Comparison of ENCODE assay signal across 28 mouse cellular contexts in genomic region chr1:153969401-153969800, GRCm38 (mm10).
DNase-seq lines count a peak whose midpoint lies in the region; ATAC-seq and TF ChIP-seq lines count a peak whose summit lies in the region.
"Had no signal": no experiment of that assay in that cellular context is flagged by ENCODE, and none has a peak within 500 bp of the region (broad histone marks: within the 10 kb centered on the region; RNA-seq: fewer than 3 reads in every experiment).

No protein-coding gene starts in this region.

- no peak for DNase-seq in kidney, postnatal 25 days
- no peak for DNase-seq in lung, postnatal 0 days (ENCODE audit: low spot score)
- DNase-seq: adrenal gland, adult 8-10 months; adrenal gland, postnatal 14 days; adrenal gland, postnatal 36 days; cerebellum, adult 18-20 months; cerebellum, adult 8-10 months; cerebellum, adult 9-11 months; cerebellum, postnatal 14 days; cerebellum, postnatal 36 days; embryo, embryonic 11 days; forebrain, postnatal 0 days had no signal

- H3K27ac ChIP-seq in intestine, embryonic 15.5 days: no peak overlapping the region
- H3K27ac ChIP-seq in intestine, postnatal 0 days (ENCODE audit: low read depth, low read length): no peak overlapping the region
- H3K27ac ChIP-seq in intestine, embryonic 16.5 days (ENCODE audit: low read length): no peak overlapping the region
- H3K27ac ChIP-seq in olfactory bulb, adult 2 months (ENCODE audit: insufficient read depth, low read depth, low read length): 0 out of 2 replicates have a peak overlapping the region, but pooled peaks have one; percentile 31
- no peak overlapping the region for H3K27ac ChIP-seq in forebrain, embryonic 13.5 days
- no peak overlapping the region for H3K27ac ChIP-seq in lung, postnatal 0 days (ENCODE audit: low read length)
- H3K27ac ChIP-seq: embryonic facial prominence, embryonic 13.5 days; embryonic facial prominence, embryonic 15.5 days; forebrain, embryonic 10.5 days; forebrain, embryonic 12.5 days; forebrain, embryonic 15.5 days had no signal

- TF ChIP-seq EP300 in lung, postnatal 0 days (IDR thresholded peaks at IDR 0.05): no peak

- no peak overlapping the region for H3K4me2 ChIP-seq in intestine, embryonic 15.5 days (replicated peaks)
- no peak overlapping the region for H3K4me2 ChIP-seq in intestine, postnatal 0 days (replicated peaks; ENCODE audit: low read depth)
- no peak overlapping the region for H3K4me2 ChIP-seq in intestine, embryonic 16.5 days (ENCODE audit: low read depth, low read length)
- no peak overlapping the region for H3K4me2 ChIP-seq in forebrain, embryonic 13.5 days
- no peak overlapping the region for H3K4me2 ChIP-seq in lung, postnatal 0 days (replicated peaks; ENCODE audit: low read depth, low read length)
- H3K4me2 ChIP-seq: embryonic facial prominence, embryonic 13.5 days; embryonic facial prominence, embryonic 15.5 days; forebrain, embryonic 12.5 days; forebrain, embryonic 15.5 days had no signal

- no peaks in the 10 kb centered on the region for H3K36me3 ChIP-seq in intestine, embryonic 15.5 days
- no peaks in the 10 kb centered on the region for H3K36me3 ChIP-seq in intestine, postnatal 0 days (ENCODE audit: control insufficient read depth, insufficient read depth)
- no peaks in the 10 kb centered on the region for H3K36me3 ChIP-seq in intestine, embryonic 16.5 days (ENCODE audit: control insufficient read depth, insufficient read depth, low read length)
- H3K36me3 ChIP-seq in forebrain, embryonic 13.5 days (ENCODE audit: poor library complexity, severe bottlenecking): no peaks in the 10 kb centered on the region
- no peaks in the 10 kb centered on the region for H3K36me3 ChIP-seq in lung, postnatal 0 days (ENCODE audit: insufficient read depth, low read length)
- H3K36me3 ChIP-seq: embryonic facial prominence, embryonic 13.5 days; embryonic facial prominence, embryonic 15.5 days; forebrain, embryonic 10.5 days; forebrain, embryonic 12.5 days; forebrain, embryonic 15.5 days; G1E had no signal

- no peak overlapping the region for H3K9ac ChIP-seq in intestine, embryonic 15.5 days
- H3K9ac ChIP-seq in intestine, postnatal 0 days (ENCODE audit: low read depth, low read length): no peak overlapping the region
- H3K9ac ChIP-seq in intestine, embryonic 16.5 days (ENCODE audit: low read depth, low read length): no peak overlapping the region
- no peak overlapping the region for H3K9ac ChIP-seq in forebrain, embryonic 13.5 days
- H3K9ac ChIP-seq in lung, postnatal 0 days (replicated peaks; ENCODE audit: low read depth): no peak overlapping the region
- H3K9ac ChIP-seq: embryonic facial prominence, embryonic 13.5 days; embryonic facial prominence, embryonic 15.5 days; forebrain, embryonic 12.5 days; forebrain, embryonic 15.5 days; forebrain, postnatal 0 days had no signal

- TF ChIP-seq POLR2A in olfactory bulb, adult 2 months (IDR thresholded peaks at IDR 0.05; ENCODE audit: insufficient read depth, low read depth, low read length): no peak

- no peaks in the 10 kb centered on the region for H3K27me3 ChIP-seq in intestine, embryonic 15.5 days (replicated peaks)
- H3K27me3 ChIP-seq in intestine, postnatal 0 days (replicated peaks; ENCODE audit: control insufficient read depth, insufficient read depth, low read length): no peaks in the 10 kb centered on the region
- H3K27me3 ChIP-seq in intestine, embryonic 16.5 days (replicated peaks; ENCODE audit: control insufficient read depth, insufficient read depth, low read length): no peaks in the 10 kb centered on the region
- H3K27me3 ChIP-seq in forebrain, embryonic 13.5 days: no peaks in the 10 kb centered on the region
- H3K27me3 ChIP-seq in lung, postnatal 0 days (replicated peaks; ENCODE audit: insufficient read depth, low read length): no peaks in the 10 kb centered on the region
- H3K27me3 ChIP-seq: CH12.LX; embryonic facial prominence, embryonic 13.5 days; embryonic facial prominence, embryonic 15.5 days; forebrain, embryonic 12.5 days; forebrain, embryonic 15.5 days; Patski had no signal

- TF ChIP-seq CTCF in intestine, postnatal 0 days (IDR thresholded peaks at IDR 0.05; ENCODE audit: low read depth): no peak
- no peak for TF ChIP-seq CTCF in olfactory bulb, adult 2 months (IDR thresholded peaks at IDR 0.05; ENCODE audit: insufficient read depth, low read depth, low read length)
- TF ChIP-seq CTCF in lung, postnatal 0 days (IDR thresholded peaks at IDR 0.05): no peak

- no peaks in the 10 kb centered on the region for H3K9me3 ChIP-seq in intestine, embryonic 15.5 days
- H3K9me3 ChIP-seq in intestine, postnatal 0 days (ENCODE audit: control insufficient read depth): no peaks in the 10 kb centered on the region
- no peaks in the 10 kb centered on the region for H3K9me3 ChIP-seq in intestine, embryonic 16.5 days (ENCODE audit: control insufficient read depth, low read length)
- H3K9me3 ChIP-seq in forebrain, embryonic 13.5 days (replicated peaks): no peaks in the 10 kb centered on the region
- H3K9me3 ChIP-seq in lung, postnatal 0 days (ENCODE audit: low read length): no peaks in the 10 kb centered on the region
- H3K9me3 ChIP-seq: embryonic facial prominence, embryonic 13.5 days; embryonic facial prominence, embryonic 15.5 days; forebrain, embryonic 10.5 days; forebrain, embryonic 12.5 days; forebrain, embryonic 15.5 days; G1E had no signal

- H3K4me1 ChIP-seq in intestine, embryonic 15.5 days (replicated peaks): no peaks in the 10 kb centered on the region
- no peaks in the 10 kb centered on the region for H3K4me1 ChIP-seq in intestine, postnatal 0 days (replicated peaks; ENCODE audit: control insufficient read depth, insufficient read depth, low read length)
- no peaks in the 10 kb centered on the region for H3K4me1 ChIP-seq in intestine, embryonic 16.5 days (ENCODE audit: control insufficient read depth, insufficient read depth, low read length)
- peaks cover 2% of the 10 kb centered on the region; the same call in 1 of the 2 replicates for H3K4me1 ChIP-seq in olfactory bulb, adult 2 months (ENCODE audit: control insufficient read depth, insufficient read depth, low read length)
- no peaks in the 10 kb centered on the region for H3K4me1 ChIP-seq in forebrain, embryonic 13.5 days
- no peaks in the 10 kb centered on the region for H3K4me1 ChIP-seq in lung, postnatal 0 days (ENCODE audit: insufficient read depth, low read depth, low read length)
- H3K4me1 ChIP-seq: embryonic facial prominence, embryonic 15.5 days; forebrain, embryonic 10.5 days; forebrain, embryonic 12.5 days; forebrain, embryonic 15.5 days had no signal

- ATAC-seq in intestine, embryonic 15.5 days: 0 out of 2 replicates have a peak, but pooled peaks have one; percentile 20
- no peak for ATAC-seq in intestine, postnatal 0 days
- peak; percentile 28; the same call in 1 of the 2 replicates for ATAC-seq in intestine, embryonic 16.5 days
- ATAC-seq in forebrain, embryonic 13.5 days: no peak
- no peak for ATAC-seq in lung, postnatal 0 days
- ATAC-seq: activated CD4-positive, CD25-positive, alpha-beta regulatory T cell, adult 4 months; CD4-positive, CD25-positive, alpha-beta regulatory T cell, adult 4 months; forebrain, embryonic 15.5 days; forebrain, postnatal 0 days; Patski had no signal

- H3K4me3 ChIP-seq in intestine, embryonic 15.5 days (replicated peaks): no peak overlapping the region
- no peak overlapping the region for H3K4me3 ChIP-seq in intestine, postnatal 0 days (ENCODE audit: low read depth, low read length)
- H3K4me3 ChIP-seq in intestine, embryonic 16.5 days (ENCODE audit: low read length): no peak overlapping the region
- H3K4me3 ChIP-seq in olfactory bulb, adult 2 months (ENCODE audit: insufficient read depth, low read depth, low read length): no peak overlapping the region
- no peak overlapping the region for H3K4me3 ChIP-seq in forebrain, embryonic 13.5 days
- H3K4me3 ChIP-seq in lung, postnatal 0 days (ENCODE audit: low read depth, low read length): no peak overlapping the region
- H3K4me3 ChIP-seq: embryonic facial prominence, embryonic 13.5 days; embryonic facial prominence, embryonic 15.5 days; erythroblast, embryonic 14.5 days; forebrain, embryonic 10.5 days; forebrain, embryonic 12.5 days; forebrain, embryonic 15.5 days had no signal

- WGBS in intestine, embryonic 15.5 days: 69% methylated on average over 4 of the region's 4 CpGs
- WGBS in intestine, postnatal 0 days: 63% methylated on average over 4 of the region's 4 CpGs
- WGBS in intestine, embryonic 16.5 days: 62% methylated on average over 4 of the region's 4 CpGs
- WGBS in olfactory bulb, adult 2 months: 73% methylated on average over 4 of the region's 4 CpGs
- 89% methylated on average over 4 of the region's 4 CpGs for WGBS in forebrain, embryonic 13.5 days
- 64% methylated on average over 4 of the region's 4 CpGs for WGBS in lung, postnatal 0 days

Comparison
In these comparisons a context has a peak if more than half of its experiments do, and no peak if none do; other contexts are left out.
1. ATAC-seq: peak in intestine, embryonic 15.5 days (single experiment) and intestine, embryonic 16.5 days (single experiment); none in intestine, postnatal 0 days (single experiment), forebrain, embryonic 13.5 days (single experiment) and lung, postnatal 0 days (single experiment).